Mouse (Mus musculus) cerebellum, postnatal 10 days (tissue): ENCODE results near the gene Itga9.
A peak's percentile ranks its signal among the peaks of the same experiment; 100 is the strongest.

Experiments
- DNase-seq, 2 experiments: peaks; one replicate each; pipeline ENCODE4 v3.0.0; 2021; ENCODE audit warnings: mixed read lengths in 2 of 2

Itga9 gene

GRCm38 (mm10) chr9:118693256-118693655 lies 86.8 kb downstream of the Itga9 start:
- peak; percentile 91 to 94 for DNase-seq

- DNase-seq: peak; percentile 63 to 69
Measured at GRCm38 (mm10) chr9:118694420-118694825, 87.9 kb downstream of the Itga9 start.

- DNase-seq: no peak
Measured at GRCm38 (mm10) chr9:118698191-118698590, 91.7 kb downstream of the Itga9 start.

GRCm38 (mm10) chr9:118699716-118700115 lies 93.2 kb downstream of the Itga9 start:
- peak; percentile 47 to 61 for DNase-seq

GRCm38 (mm10) chr9:118700889-118701288 lies 94.4 kb downstream of the Itga9 start:
- no peak for DNase-seq

GRCm38 (mm10) chr9:118701791-118702190 lies 95.3 kb downstream of the Itga9 start:
- no peak for DNase-seq

- no peak for DNase-seq
Measured at GRCm38 (mm10) chr9:118703146-118703545, 96.7 kb downstream of the Itga9 start.

GRCm38 (mm10) chr9:118705381-118706074 lies 99.0 kb downstream of the Itga9 start:
- DNase-seq: no peak

- DNase-seq: peak in 1 of 2 experiments; percentile 39
Measured at GRCm38 (mm10) chr9:118706176-118706975, 99.9 kb downstream of the Itga9 start.

GRCm38 (mm10) chr9:118710625-118711024 lies 104.1 kb downstream of the Itga9 start:
- DNase-seq: no peak

GRCm38 (mm10) chr9:118711749-118712148 lies 105.3 kb downstream of the Itga9 start:
- peak; percentile 70 to 71 for DNase-seq

- no peak for DNase-seq
Measured at GRCm38 (mm10) chr9:118713515-118713914, 107.0 kb downstream of the Itga9 start.

GRCm38 (mm10) chr9:118714536-118714935 lies 108.0 kb downstream of the Itga9 start:
- no peak for DNase-seq

GRCm38 (mm10) chr9:118715971-118716628 lies 109.6 kb downstream of the Itga9 start:
- DNase-seq: no peak

- no peak for DNase-seq
Measured at GRCm38 (mm10) chr9:118717436-118717835, 110.9 kb downstream of the Itga9 start.

GRCm38 (mm10) chr9:118718511-118718910 lies 112.0 kb downstream of the Itga9 start:
- no peak for DNase-seq

GRCm38 (mm10) chr9:118721056-118721455 lies 114.6 kb downstream of the Itga9 start:
- DNase-seq: no peak

GRCm38 (mm10) chr9:118722789-118723325 lies 116.4 kb downstream of the Itga9 start:
- no peak for DNase-seq

- no peak for DNase-seq
Measured at GRCm38 (mm10) chr9:118725128-118725527, 118.6 kb downstream of the Itga9 start.

- no peak for DNase-seq
Measured at GRCm38 (mm10) chr9:118726550-118726949, 120.1 kb downstream of the Itga9 start.

GRCm38 (mm10) chr9:118728296-118728695 lies 121.8 kb downstream of the Itga9 start:
- DNase-seq: no peak

GRCm38 (mm10) chr9:118728987-118729386 lies 122.5 kb downstream of the Itga9 start:
- no peak for DNase-seq

- peak in 1 of 2 experiments; percentile 30 for DNase-seq
Measured at GRCm38 (mm10) chr9:118730172-118730571, 123.7 kb downstream of the Itga9 start.
